In genomic region chr19:60788214-60788960, GRCm38 (mm10) we compare ENCODE assay signal across 9 mouse cellular contexts. TPM values are rescaled to one million over a fixed set of nuclear protein-coding genes. Genes with fewer than 3 reads are reported as not detected.
DNase-seq lines count a peak whose midpoint lies in the region; ATAC-seq and TF ChIP-seq lines count a peak whose summit lies in the region.
"Had no signal": no experiment of that assay in that cellular context is flagged by ENCODE, and none has a peak within 500 bp of the region (broad histone marks: within the 10 kb centered on the region; RNA-seq: fewer than 3 reads in every experiment).

No protein-coding gene starts in this region.

- no peak for DNase-seq in heart, adult 11 months
- no peak for DNase-seq in adrenal gland, postnatal 25 days
- DNase-seq in cerebellum, postnatal 36 days, result no peak
- DNase-seq: kidney, postnatal 36 days had no signal

- peaks cover 11% of the 10 kb centered on the region for H3K4me1 ChIP-seq in heart, embryonic 11.5 days (ENCODE audit: control insufficient read depth, insufficient read depth, low read length)
- H3K4me1 ChIP-seq in E14TG2a.4 (replicated peaks; ENCODE audit: low read depth, low read length), result peaks cover 58% of the 10 kb centered on the region
- H3K4me1 ChIP-seq in forebrain, embryonic 13.5 days, result peaks cover 44% of the 10 kb centered on the region
- peaks cover 45% of the 10 kb centered on the region for H3K4me1 ChIP-seq in liver, embryonic 15.5 days (replicated peaks)

- 39% methylated on average over 6 of the region's 6 CpGs for WGBS in heart, embryonic 11.5 days (ENCODE audit: insufficient replicate concordance)
- WGBS in forebrain, embryonic 13.5 days, result 54% methylated on average over 6 of the region's 6 CpGs
- 23% methylated on average over 6 of the region's 6 CpGs for WGBS in liver, embryonic 15.5 days (ENCODE audit: insufficient replicate concordance)

- no peak overlapping the region for H3K27ac ChIP-seq in heart, embryonic 11.5 days (ENCODE audit: low read depth, low read length)
- H3K27ac ChIP-seq in forebrain, embryonic 13.5 days, result no peak overlapping the region
- H3K27ac ChIP-seq in liver, embryonic 15.5 days (replicated peaks), result peak overlapping the region; percentile 51; the same call in 1 of the 2 replicates

- no peaks in the 10 kb centered on the region for H3K36me3 ChIP-seq in heart, embryonic 11.5 days (ENCODE audit: control insufficient read depth, insufficient read depth, low read length)
- H3K36me3 ChIP-seq in E14TG2a.4 (ENCODE audit: insufficient read depth, low read length), result peaks cover 48% of the 10 kb centered on the region
- no peaks in the 10 kb centered on the region for H3K36me3 ChIP-seq in forebrain, embryonic 13.5 days (ENCODE audit: poor library complexity, severe bottlenecking)
- peaks cover 8% of the 10 kb centered on the region; the same call in 1 of the 2 replicates for H3K36me3 ChIP-seq in liver, embryonic 15.5 days (replicated peaks)

- peak overlapping the region; percentile 58; the same call in 1 of the 2 replicates for H3K9ac ChIP-seq in heart, embryonic 11.5 days (ENCODE audit: low read depth, low read length)
- H3K9ac ChIP-seq in forebrain, embryonic 13.5 days, result peak overlapping the region; percentile 43; the same call in 1 of the 2 replicates
- H3K9ac ChIP-seq in liver, embryonic 15.5 days, result peak overlapping the region; percentile 50

- no peaks in the 10 kb centered on the region for H3K27me3 ChIP-seq in heart, embryonic 11.5 days (ENCODE audit: control insufficient read depth, insufficient read depth, low read length)
- H3K27me3 ChIP-seq in E14TG2a.4 (ENCODE audit: insufficient read depth, low read length), result no peaks in the 10 kb centered on the region
- H3K27me3 ChIP-seq in forebrain, embryonic 13.5 days, result no peaks in the 10 kb centered on the region
- H3K27me3 ChIP-seq in liver, embryonic 15.5 days, result no peaks in the 10 kb centered on the region

- H3K4me3 ChIP-seq in heart, embryonic 11.5 days (ENCODE audit: low read depth, low read length), result peak overlapping the region; percentile 99
- peak overlapping the region; percentile 96 for H3K4me3 ChIP-seq in E14TG2a.4 (replicated peaks; ENCODE audit: low read length)
- peak overlapping the region; percentile 98 for H3K4me3 ChIP-seq in forebrain, embryonic 13.5 days
- peak overlapping the region; percentile 100 for H3K4me3 ChIP-seq in liver, embryonic 15.5 days (replicated peaks)

- no peak for TF ChIP-seq CTCF in E14TG2a.4 (conservative IDR thresholded peaks at IDR 0.05; ENCODE audit: low read length)

- no peaks in the 10 kb centered on the region for H3K9me3 ChIP-seq in heart, embryonic 11.5 days (replicated peaks; ENCODE audit: control insufficient read depth, low read length)
- H3K9me3 ChIP-seq in E14TG2a.4 (ENCODE audit: low read length), result no peaks in the 10 kb centered on the region
- no peaks in the 10 kb centered on the region for H3K9me3 ChIP-seq in forebrain, embryonic 13.5 days (replicated peaks)
- H3K9me3 ChIP-seq in liver, embryonic 15.5 days (replicated peaks), result no peaks in the 10 kb centered on the region

- no peak for ATAC-seq in heart, embryonic 11.5 days (replicated peaks; ENCODE audit: insufficient number of reproducible peaks, low FRiP score, low TSS enrichment)
- no peak for ATAC-seq in forebrain, embryonic 13.5 days
- ATAC-seq in liver, embryonic 15.5 days (ENCODE audit: insufficient read depth), result no peak
- no peak for ATAC-seq in monocyte, adult 5-6 weeks (replicated peaks; ENCODE audit: insufficient number of reproducible peaks, low FRiP score, low TSS enrichment, poor library complexity, severe bottlenecking)

- H3K4me2 ChIP-seq in heart, embryonic 11.5 days, result peak overlapping the region; percentile 75
- peak overlapping the region; percentile 59 for H3K4me2 ChIP-seq in forebrain, embryonic 13.5 days
- H3K4me2 ChIP-seq in liver, embryonic 15.5 days, result peak overlapping the region; percentile 95

RNA-seq across cellular contexts. Expression of gene Eif3a, which starts 2.1 kb away (rescaled TPM):
- 136 and 149 TPM in 2 replicates for polyA plus RNA-seq in heart, embryonic 11.5 days (2014; fragmentation: Nextera tagmentation; extraction: Ambion mirVana)
- polyA plus RNA-seq in forebrain, embryonic 13.5 days (2015; fragmentation: Nextera tagmentation; extraction: Ambion mirVana), result 125 and 135 TPM in 2 replicates
- polyA plus RNA-seq in liver, embryonic 15.5 days (2015; fragmentation: Nextera tagmentation; extraction: Ambion mirVana), result 74.9 and 78.5 TPM in 2 replicates
- total RNA-seq in monocyte, adult 5-6 weeks (2017), result 331 to 382 TPM (median 343 TPM) in 3 replicates
- total RNA-seq in adrenal gland, postnatal 25 days (2021), result 151 and 219 TPM in 2 replicates

RNA-seq across cellular contexts. Expression of gene Fam45a, which starts 23.0 kb away (rescaled TPM):
- 24.7 and 30.0 TPM in 2 replicates for polyA plus RNA-seq in heart, embryonic 11.5 days (2014; fragmentation: Nextera tagmentation; extraction: Ambion mirVana)
- polyA plus RNA-seq in forebrain, embryonic 13.5 days (2015; fragmentation: Nextera tagmentation; extraction: Ambion mirVana), result 35.9 and 36.2 TPM in 2 replicates
- 20.2 and 20.9 TPM in 2 replicates for polyA plus RNA-seq in liver, embryonic 15.5 days (2015; fragmentation: Nextera tagmentation; extraction: Ambion mirVana)
- 35.4 to 39.8 TPM (median 39.7 TPM) in 3 replicates for total RNA-seq in monocyte, adult 5-6 weeks (2017)
- 21.6 and 35.6 TPM in 2 replicates for total RNA-seq in adrenal gland, postnatal 25 days (2021)

RNA-seq across cellular contexts. Expression of gene Nanos1, which starts 32.6 kb away (rescaled TPM):
- polyA plus RNA-seq in heart, embryonic 11.5 days (2014; fragmentation: Nextera tagmentation; extraction: Ambion mirVana), result 1.3 and 1.6 TPM in 2 replicates
- 7.5 and 8.0 TPM in 2 replicates for polyA plus RNA-seq in forebrain, embryonic 13.5 days (2015; fragmentation: Nextera tagmentation; extraction: Ambion mirVana)
- 1.2 and 1.3 TPM in 2 replicates for polyA plus RNA-seq in liver, embryonic 15.5 days (2015; fragmentation: Nextera tagmentation; extraction: Ambion mirVana)
- total RNA-seq in monocyte, adult 5-6 weeks (2017), result 1.1 to 1.9 TPM (median 1.1 TPM) in 3 replicates
- 1.0 and 1.2 TPM in 2 replicates for total RNA-seq in adrenal gland, postnatal 25 days (2021)
